Mouse (Mus musculus) CD4-positive naive resting alpha-beta T cell, adult 57 days (primary cell): ENCODE measurements around the gene Vmn1r229. TPM values are rescaled to one million over a fixed set of nuclear protein-coding genes. Genes with fewer than 3 reads are reported as not detected.

ENCODE experiments used
- total RNA-seq: library from RNA; stranded (reverse); gene quantifications from one replicate; pipeline ENCODE4 v1.2.4, GENCODE M21; 2023

The Vmn1r229 gene
- total RNA-seq = not detected

GRCm38 (mm10) chr17:20811255-20811654 is at the start of gene Vmn1r229:
Gene Vmn1r229, plus strand, starts transcription at chr17:20811555.

GRCm38 (mm10) chr17:20786057-20786456 is 25.3 kb upstream of the Vmn1r229 start, which contains the start of gene Vmn1r228:
Gene Vmn1r228, minus strand, starts transcription at chr17:20786157.

GRCm38 (mm10) chr17:20840144-20840543 is 28.8 kb downstream of the Vmn1r229 start, which contains the start of gene Vmn1r230:
Gene Vmn1r230, plus strand, starts transcription at chr17:20840444.

Other genes starting within 250 kb of the Vmn1r229 start
- not detected for gene Vmn2r109, start 246.8 kb upstream of the Vmn1r229 start, total RNA-seq
- not detected for gene Vmn2r110, start 215.1 kb upstream of the Vmn1r229 start, total RNA-seq
- not detected for gene Fpr-rs3, start 186.7 kb upstream of the Vmn1r229 start, total RNA-seq
- gene Vmn1r226, start 128.7 kb upstream of the Vmn1r229 start, total RNA-seq = not detected
- not detected for gene Vmn1r227, start 81.7 kb upstream of the Vmn1r229 start, total RNA-seq
- gene Vmn1r228, start 25.4 kb upstream of the Vmn1r229 start, total RNA-seq = not detected
- not detected for gene Vmn1r230, start 28.9 kb downstream of the Vmn1r229 start, total RNA-seq
- not detected for gene Vmn1r231, start 93.5 kb downstream of the Vmn1r229 start, total RNA-seq
- not detected for gene Vmn1r232, start 108.2 kb downstream of the Vmn1r229 start, total RNA-seq
- gene Ppp2r1a, start 133.8 kb downstream of the Vmn1r229 start, total RNA-seq = 286 TPM
- not detected for gene Vmn1r233, start 184.9 kb downstream of the Vmn1r229 start, total RNA-seq
- gene Zfp160, start 197.3 kb downstream of the Vmn1r229 start, total RNA-seq = 15.0 TPM